Mouse (Mus musculus) lung, embryonic 16.5 days (tissue): ENCODE data around the gene Prr5l. TPM values are rescaled to one million over a fixed set of nuclear protein-coding genes. Genes with fewer than 3 reads are reported as not detected.

ENCODE experiments used
- ATAC-seq: fragments of 200-750 bp; cut with Nextera tagmentation; 2 replicates; pipeline ENCODE4 v1.8.0; 2017; ENCODE audit warnings: low read depth, mild to moderate bottlenecking, moderate library complexity
- H3K27ac ChIP-seq: fragments of 300-500 bp; sonication (generic); 2 replicates; pipeline ENCODE4 v1.5.1; 2014; ENCODE audit warnings: mild to moderate bottlenecking, control low read depth, low read length
- H3K27me3 ChIP-seq: fragments of 300-500 bp; sonication (generic); 2 replicates; pipeline ENCODE4 v1.6.1; 2014; ENCODE audit warnings: low read depth, low read length, mixed read lengths; ENCODE audit not compliant: control insufficient read depth, insufficient read depth
- H3K36me3 ChIP-seq: fragments of 300-500 bp; sonication (generic); 2 replicates; pipeline ENCODE4 v1.6.1; 2014; ENCODE audit warnings: low read length; ENCODE audit not compliant: control insufficient read depth, insufficient read depth
- H3K4me1 ChIP-seq: fragments of 300-500 bp; sonication (generic); replicated peaks from 2 replicates; pipeline ENCODE4 v1.6.1; 2014; ENCODE audit warnings: low read length, mixed read lengths; ENCODE audit not compliant: control insufficient read depth, insufficient read depth
- H3K4me2 ChIP-seq: fragments of 300-500 bp; sonication (generic); 2 replicates; pipeline ENCODE4 v1.6.1; 2014; ENCODE audit warnings: low read depth, low read length, control low read depth
- H3K4me3 ChIP-seq: fragments of 300-500 bp; sonication (generic); 2 replicates; pipeline ENCODE4 v1.5.1; 2014; ENCODE audit warnings: mild to moderate bottlenecking, low read length, control low read depth
- H3K9ac ChIP-seq: fragments of 300-500 bp; sonication (generic); 2 replicates; pipeline ENCODE4 v1.6.1; 2014; ENCODE audit warnings: low read length, control low read depth
- H3K9me3 ChIP-seq: fragments of 300-500 bp; sonication (generic); 2 replicates; pipeline ENCODE4 v1.6.1; 2016; ENCODE audit warnings: low read length; ENCODE audit not compliant: control insufficient read depth
- WGBS: fragments of 180-500 bp; shearing (Covaris S2); extraction: QIAGEN DNeasy Blood & Tissue Kit; methylation state at CpG from one replicate; pipeline ENCODE4 v1.1.7; 2014; 5-methylcytosine and 5-hydroxymethylcytosine counted together
- polyA plus RNA-seq: library from polyadenylated mRNA; unstranded; fragments of >200 nt; fragmentation: Nextera tagmentation; extraction: Ambion mirVana; gene quantifications from 2 replicates; pipeline ENCODE4 v1.2.1, GENCODE M21; 2015

The Prr5l gene
- polyA plus RNA-seq, 1 experiment from 2014 or later, result 43.7 TPM

DNA sequence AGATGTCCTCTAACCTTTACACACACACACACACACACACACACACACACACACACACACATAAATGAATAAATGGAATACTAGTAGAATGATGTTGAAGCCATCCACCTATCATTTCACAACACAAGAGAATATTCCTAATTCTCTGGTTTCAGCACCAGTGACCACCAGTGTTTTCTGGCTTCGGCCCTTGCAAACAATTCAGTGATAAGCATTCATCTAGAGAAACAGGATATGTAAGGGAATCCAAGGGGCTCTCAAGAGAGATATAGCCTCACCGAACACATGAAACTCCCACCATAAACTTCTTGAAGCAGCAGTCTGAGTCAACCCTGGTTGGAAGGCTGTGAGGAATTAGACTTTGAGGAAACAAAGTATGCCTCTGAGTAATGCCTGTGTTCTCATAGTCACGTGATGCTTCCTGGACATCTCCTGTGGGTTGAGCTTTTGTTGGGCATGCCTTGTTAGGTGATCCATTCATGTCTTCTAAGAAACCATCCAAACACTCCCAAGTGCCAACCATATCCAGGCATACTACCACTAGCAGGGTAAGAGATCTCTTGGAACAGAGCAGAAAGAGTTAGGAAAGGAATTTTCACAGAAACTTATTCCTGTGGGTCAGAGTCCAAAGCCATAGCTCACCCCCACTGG, 55.8 kb downstream of the Prr5l start:
- 67% methylated on average over 3 of the region's 3 CpGs for WGBS
- peak overlapping the region; percentile 76 for H3K27ac ChIP-seq

DNA sequence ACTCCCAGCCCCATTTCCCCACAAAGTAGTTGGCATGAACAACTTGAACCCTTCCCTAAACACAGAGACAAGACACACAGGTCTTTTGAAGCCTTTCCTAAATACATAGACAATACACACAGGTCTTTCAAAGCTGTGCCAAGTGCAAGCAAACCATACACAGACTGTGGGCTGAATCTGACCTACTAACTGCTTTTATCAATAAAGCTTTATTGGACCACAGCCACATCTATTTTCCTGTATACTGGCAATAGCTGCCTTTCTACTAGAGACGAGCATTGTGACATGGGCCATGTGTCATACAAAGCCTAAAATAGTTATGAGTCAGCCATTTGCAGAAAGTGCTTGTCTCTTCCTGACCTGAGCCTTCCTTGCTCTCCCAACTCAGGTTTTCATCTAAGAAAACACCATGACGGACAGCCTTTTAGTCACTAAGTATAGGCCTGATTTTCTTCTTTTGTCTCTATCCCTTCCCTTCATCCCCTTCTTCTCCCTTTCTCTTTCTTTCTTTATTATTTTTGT, 56.6 kb downstream of the Prr5l start:
- H3K4me1 ChIP-seq, result peaks cover 20% of the 10 kb centered on the region
- no peak overlapping the region for H3K9ac ChIP-seq
- H3K9me3 ChIP-seq, result no peaks in the 10 kb centered on the region
- no peak for ATAC-seq
- H3K4me2 ChIP-seq, result no peak overlapping the region
- no peaks in the 10 kb centered on the region for H3K27me3 ChIP-seq
- H3K27ac ChIP-seq, result no peak overlapping the region
- H3K4me3 ChIP-seq, result no peak overlapping the region
- 69% methylated on average over 2 of the region's 2 CpGs for WGBS
- H3K36me3 ChIP-seq, result no peaks in the 10 kb centered on the region

More for the DNA sequence above, 55.8 kb downstream of the Prr5l start:
- no peak for ATAC-seq
- H3K9ac ChIP-seq, result no peak overlapping the region
- no peaks in the 10 kb centered on the region for H3K27me3 ChIP-seq
- peaks cover 21% of the 10 kb centered on the region for H3K4me1 ChIP-seq
- no peak overlapping the region for H3K4me3 ChIP-seq
- no peaks in the 10 kb centered on the region for H3K36me3 ChIP-seq
- H3K4me2 ChIP-seq, result no peak overlapping the region
- no peaks in the 10 kb centered on the region for H3K9me3 ChIP-seq

DNA sequence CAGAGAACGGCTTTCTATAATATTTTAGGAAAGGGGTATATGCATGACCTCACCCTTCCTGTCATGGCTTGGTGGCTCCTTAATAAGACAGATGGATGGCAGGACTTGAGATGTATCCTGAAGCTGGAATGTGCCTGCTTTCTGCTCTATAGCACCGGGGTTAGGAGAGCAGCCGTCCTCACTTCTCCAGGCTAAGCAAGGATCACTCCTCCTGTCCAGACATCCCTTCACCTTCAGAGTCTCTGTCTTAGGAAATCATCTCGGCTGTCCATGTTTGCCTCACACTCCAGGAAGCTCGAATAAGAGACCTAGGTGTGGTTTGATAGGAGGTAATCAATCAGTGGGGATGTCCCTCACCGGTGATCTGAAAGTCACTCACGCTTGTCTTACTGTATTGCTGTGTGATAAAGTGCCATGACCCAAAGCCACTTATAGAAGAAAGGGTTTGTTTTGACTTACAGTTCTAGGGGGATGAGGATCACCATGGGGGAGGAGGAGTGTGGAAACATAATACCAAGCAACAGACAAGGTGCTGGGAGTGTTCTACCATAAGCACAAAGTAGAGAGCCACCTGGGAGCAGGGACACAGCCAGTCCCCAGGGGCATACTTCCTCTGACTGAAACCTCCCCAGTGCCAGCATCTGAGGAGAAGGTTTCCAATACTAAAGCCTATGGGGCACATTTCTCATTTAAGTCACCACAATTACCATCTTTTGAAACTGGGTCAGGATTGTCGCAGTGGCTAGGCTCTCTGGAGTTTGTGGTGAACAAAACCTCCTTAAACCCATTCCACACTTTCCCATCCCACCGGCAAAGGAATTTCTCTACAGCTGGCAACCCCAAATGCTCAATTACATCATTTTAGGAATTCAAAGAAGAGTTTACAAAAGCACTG, 57.4 kb downstream of the Prr5l start:
- no peak for ATAC-seq
- Histone ChIP-seq H3K9ac (no peak overlapping the region), H3K27me3 (no peaks in the 10 kb centered on the region), H3K4me2 (no peak overlapping the region), H3K4me1 (peaks cover 17% of the 10 kb centered on the region), H3K27ac (no peak overlapping the region), H3K9me3 (no peaks in the 10 kb centered on the region), H3K36me3 (no peaks in the 10 kb centered on the region), H3K4me3 (no peak overlapping the region)
- WGBS, result 72% methylated on average over 9 of the region's 9 CpGs

DNA sequence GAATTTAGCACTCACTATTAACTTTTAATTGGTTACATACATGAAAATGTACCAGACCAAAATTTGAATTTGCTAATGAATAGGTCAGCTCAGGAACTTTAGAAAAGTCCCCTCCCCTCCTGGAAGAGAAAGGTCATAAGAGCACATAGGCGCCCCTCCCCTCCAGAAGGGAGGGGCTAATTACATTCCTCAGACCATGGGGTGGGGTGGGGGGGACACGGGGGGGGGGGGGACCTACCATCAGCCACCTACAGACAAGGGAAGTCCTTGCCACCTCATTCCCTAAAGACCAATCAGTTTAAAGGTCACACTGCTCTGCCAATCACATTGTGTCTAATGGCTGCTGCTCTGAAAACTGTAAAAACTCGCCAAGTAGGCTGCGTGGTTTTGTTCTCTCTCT, 59.0 kb downstream of the Prr5l start:
- H3K4me3 ChIP-seq, result no peak overlapping the region
- H3K27me3 ChIP-seq, result no peaks in the 10 kb centered on the region
- no peak overlapping the region for H3K9ac ChIP-seq
- no peak overlapping the region for H3K4me2 ChIP-seq
- H3K4me1 ChIP-seq, result peaks cover 12% of the 10 kb centered on the region
- H3K9me3 ChIP-seq, result no peaks in the 10 kb centered on the region
- WGBS, result 47% methylated on average over 3 of the region's 4 CpGs
- no peak overlapping the region for H3K27ac ChIP-seq
- ATAC-seq, result no peak
- H3K36me3 ChIP-seq, result no peaks in the 10 kb centered on the region

DNA sequence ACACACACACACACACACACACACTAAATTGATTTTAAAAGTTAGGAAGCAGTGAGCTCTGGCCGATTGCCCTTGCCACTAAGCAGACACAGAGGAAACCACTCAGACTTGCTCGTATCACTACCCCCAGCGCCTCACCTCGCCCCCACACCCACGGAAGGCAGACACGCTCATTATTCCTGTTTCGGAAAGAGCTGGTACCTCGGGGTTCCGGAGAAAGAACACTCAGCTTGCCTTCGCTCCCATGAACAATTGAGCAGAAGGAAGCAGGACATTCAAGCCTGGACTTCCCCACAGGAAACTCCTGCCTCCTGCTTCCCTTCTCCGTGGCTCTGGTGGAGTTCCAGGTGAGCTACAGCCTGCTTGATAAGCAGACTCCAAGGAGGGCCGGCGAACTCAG, 60.0 kb downstream of the Prr5l start:
- Histone ChIP-seq H3K4me3 (no peak overlapping the region), H3K27me3 (no peaks in the 10 kb centered on the region), H3K36me3 (no peaks in the 10 kb centered on the region), H3K4me2 (no peak overlapping the region), H3K9me3 (no peaks in the 10 kb centered on the region), H3K9ac (no peak overlapping the region), H3K4me1 (peaks cover 11% of the 10 kb centered on the region), H3K27ac (peak overlapping the region; percentile 60)
- 65% methylated on average over 13 of the region's 13 CpGs for WGBS
- ATAC-seq, result peak; percentile 72

DNA sequence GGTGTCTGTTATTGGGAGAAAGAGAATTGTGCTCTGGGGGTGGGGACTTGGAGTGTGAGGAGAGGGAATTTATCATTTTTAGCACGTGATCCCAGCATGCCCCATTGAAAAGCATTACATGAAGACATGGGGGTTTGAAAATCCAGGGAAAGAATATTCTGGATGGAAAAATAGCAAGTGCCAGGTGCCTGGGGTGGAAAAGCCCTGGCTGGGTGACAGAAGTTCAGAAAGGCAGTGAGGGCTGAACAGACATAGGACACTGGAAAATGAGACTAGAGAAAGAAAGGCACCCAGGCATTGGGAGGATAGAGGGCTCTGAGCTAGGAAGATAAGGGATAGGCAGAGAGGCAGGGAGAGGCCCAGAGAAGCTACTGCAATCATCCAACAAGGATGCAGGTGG, 62.0 kb downstream of the Prr5l start:
- no peak for ATAC-seq
- Histone ChIP-seq H3K4me1 (peaks cover 4% of the 10 kb centered on the region; the same call in 1 of the 2 replicates), H3K4me2 (no peak overlapping the region), H3K36me3 (no peaks in the 10 kb centered on the region), H3K9ac (no peak overlapping the region), H3K27ac (no peak overlapping the region), H3K4me3 (no peak overlapping the region), H3K9me3 (no peaks in the 10 kb centered on the region), H3K27me3 (no peaks in the 10 kb centered on the region)
- WGBS, result 54% methylated on average over 1 of the region's 1 CpGs

DNA sequence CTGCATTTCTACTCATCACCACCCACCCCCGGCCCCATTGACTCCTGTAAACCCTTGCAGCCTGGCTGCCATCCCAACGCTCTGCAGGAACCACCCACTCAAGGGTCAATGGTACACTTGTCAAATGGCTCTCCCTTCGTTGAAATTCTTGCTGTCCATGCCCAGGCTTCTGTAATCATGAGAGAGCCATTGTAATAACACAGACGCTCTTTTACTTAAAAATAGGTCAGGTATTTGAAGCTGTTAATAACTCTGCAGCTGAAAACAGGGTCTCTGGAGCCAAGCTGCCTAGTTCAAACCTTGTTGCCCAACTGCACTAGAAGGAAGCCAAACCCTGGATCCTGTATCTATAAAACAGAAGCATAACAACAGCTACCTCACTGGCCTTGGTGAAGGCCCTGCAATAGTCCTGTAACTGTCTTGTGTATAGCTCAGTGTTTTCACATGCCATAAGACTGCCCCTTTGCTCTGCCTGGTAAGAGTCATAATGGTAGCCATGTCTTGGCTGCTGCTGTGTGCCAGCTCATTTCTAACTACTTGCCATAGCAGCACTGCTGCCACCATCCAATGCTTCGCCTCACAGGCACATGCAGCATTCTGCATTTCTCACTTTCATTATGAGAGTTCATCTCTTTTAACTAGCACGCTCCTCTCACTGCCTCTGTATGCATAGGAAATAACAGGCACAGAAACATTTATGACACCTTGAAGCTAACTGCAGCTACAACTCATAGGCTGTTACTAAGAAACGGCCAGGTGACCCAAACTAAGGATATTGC, 63.7 kb downstream of the Prr5l start:
- Histone ChIP-seq H3K27me3 (no peaks in the 10 kb centered on the region), H3K36me3 (no peaks in the 10 kb centered on the region), H3K9me3 (no peaks in the 10 kb centered on the region), H3K4me2 (no peak overlapping the region), H3K9ac (no peak overlapping the region), H3K27ac (no peak overlapping the region), H3K4me1 (peaks cover 6% of the 10 kb centered on the region; the same call in 1 of the 2 replicates), H3K4me3 (no peak overlapping the region)
- ATAC-seq, result no peak
- 54% methylated on average over 7 of the region's 7 CpGs for WGBS

DNA sequence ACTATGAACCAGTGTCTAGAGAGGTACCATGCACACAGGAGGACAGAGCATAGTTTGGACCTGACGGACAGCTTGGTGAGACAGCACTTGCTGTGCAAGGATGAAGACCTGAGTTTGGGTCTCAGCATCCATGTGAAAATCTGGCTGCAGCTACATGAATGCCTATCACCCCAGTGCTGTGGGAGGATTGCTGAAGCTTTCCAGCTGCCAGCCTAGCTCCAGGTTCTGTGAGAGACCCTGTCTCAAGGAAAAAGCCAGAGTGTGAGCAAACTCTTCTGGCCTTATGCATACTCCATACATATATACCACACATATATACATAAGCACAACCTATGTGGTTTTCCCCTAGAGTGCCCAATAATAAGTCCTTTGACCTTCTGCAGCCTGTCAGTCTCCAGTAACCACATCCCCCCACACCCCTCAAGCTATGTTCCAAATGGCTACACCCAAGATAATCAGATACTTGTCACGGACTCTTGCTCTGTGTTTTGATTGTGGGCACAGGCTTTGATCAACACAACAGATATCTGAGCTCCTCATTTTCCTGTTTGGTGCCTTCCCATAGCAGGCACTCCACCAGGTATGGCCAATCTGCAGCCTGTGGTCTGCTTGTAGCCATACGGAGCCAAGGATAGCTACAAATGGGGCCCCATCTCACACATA, 66.0 kb downstream of the Prr5l start:
- Histone ChIP-seq H3K9me3 (no peaks in the 10 kb centered on the region), H3K9ac (no peak overlapping the region), H3K4me1 (peaks cover 7% of the 10 kb centered on the region; the same call in 1 of the 2 replicates), H3K4me2 (no peak overlapping the region), H3K27me3 (no peaks in the 10 kb centered on the region), H3K4me3 (no peak overlapping the region), H3K27ac (no peak overlapping the region), H3K36me3 (no peaks in the 10 kb centered on the region)
- WGBS, result 72% methylated on average over 3 of the region's 3 CpGs
- no peak for ATAC-seq
